Mouse (Mus musculus) lung, embryonic 14.5 days (tissue): Measurements from ENCODE around the gene Rims1. TPM values are rescaled to one million over a fixed set of nuclear protein-coding genes. Genes with fewer than 3 reads are reported as not detected.

Experiments used
- ATAC-seq: fragments of 200-750 bp; cut with Nextera tagmentation; 2 replicates; pipeline ENCODE4 v1.8.0; 2017; ENCODE audit warnings: mild to moderate bottlenecking, moderate TSS enrichment, moderate library complexity; ENCODE audit not compliant: insufficient read depth
- DNase-seq: peaks from one replicate; pipeline ENCODE4 v3.0.0-alpha.2; 2015
- H3K27ac ChIP-seq: fragments of 300-500 bp; sonication (generic); 2 replicates; pipeline ENCODE4 v1.5.1; 2014; ENCODE audit warnings: low read depth, mild to moderate bottlenecking, moderate library complexity
- H3K27me3 ChIP-seq: fragments of 300-500 bp; sonication (generic); 2 replicates; pipeline ENCODE4 v1.6.1; 2014; ENCODE audit warnings: low read length, control low read depth; ENCODE audit not compliant: insufficient read depth
- H3K36me3 ChIP-seq: fragments of 300-500 bp; sonication (generic); 2 replicates; pipeline ENCODE4 v1.6.1; 2014; ENCODE audit warnings: control low read depth; ENCODE audit not compliant: insufficient read depth
- H3K4me1 ChIP-seq: fragments of 300-500 bp; sonication (generic); 2 replicates; pipeline ENCODE4 v1.6.1; 2014; ENCODE audit warnings: antibody characterized with exemption, control low read depth; ENCODE audit not compliant: insufficient read depth
- H3K4me2 ChIP-seq: fragments of 300-500 bp; sonication (generic); 2 replicates; pipeline ENCODE4 v1.6.1; 2014; ENCODE audit warnings: mild to moderate bottlenecking
- H3K4me3 ChIP-seq: fragments of 300-500 bp; sonication (generic); 2 replicates; pipeline ENCODE4 v1.5.1; 2014; ENCODE audit warnings: low read depth, low read length
- H3K9ac ChIP-seq: fragments of 300-500 bp; sonication (generic); 2 replicates; pipeline ENCODE4 v1.6.1; 2014
- H3K9me3 ChIP-seq: fragments of 300-500 bp; sonication (generic); 2 replicates; pipeline ENCODE4 v1.6.1; 2016; ENCODE audit warnings: low read depth, low read length, control low read depth
- CTCF ChIP-seq: IDR thresholded peaks from 2 replicates; pipeline ENCODE4 v1.5.1; 2016; ENCODE audit warnings: antibody characterized with exemption, low read depth
- WGBS: fragments of 180-500 bp; shearing (Covaris S2); extraction: QIAGEN DNeasy Blood & Tissue Kit; methylation state at CpG from one replicate; pipeline ENCODE4 v1.1.7; 2014; 5-methylcytosine and 5-hydroxymethylcytosine counted together
- polyA plus RNA-seq: library from polyadenylated mRNA; unstranded; fragments of >200 nt; fragmentation: Nextera tagmentation; extraction: Ambion mirVana; gene quantifications from 2 replicates; pipeline ENCODE4 v1.2.1, GENCODE M21; 2014

The Rims1 gene
- polyA plus RNA-seq, 1 experiment from 2014 or later = 3.3 TPM

DNA sequence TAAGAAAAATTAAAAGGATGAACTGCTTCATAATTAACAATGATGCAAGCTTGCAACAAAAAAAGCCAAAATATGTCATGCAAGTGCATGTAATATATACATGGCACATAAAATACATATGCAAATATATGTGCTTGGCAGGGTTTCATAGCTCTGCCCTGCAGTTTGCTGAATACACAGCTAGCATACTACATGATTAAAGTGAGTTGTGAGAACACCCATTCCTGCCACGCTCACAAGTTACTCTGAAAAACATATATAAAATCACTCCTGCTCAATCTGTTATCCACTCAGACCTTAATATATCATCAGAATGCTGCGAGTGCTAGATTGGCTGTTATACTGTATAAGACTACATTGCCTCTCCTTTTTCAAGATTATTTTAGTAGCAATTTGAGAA, 329.6 kb downstream of the Rims1 start:
- Histone ChIP-seq H3K36me3 (no peaks in the 10 kb centered on the region), H3K9me3 (no peaks in the 10 kb centered on the region), H3K27ac (no peak overlapping the region), H3K4me3 (no peak overlapping the region), H3K27me3 (no peaks in the 10 kb centered on the region), H3K4me2 (no peak overlapping the region), H3K4me1 (no peaks in the 10 kb centered on the region), H3K9ac (no peak overlapping the region)
- no peak for ATAC-seq
- 76% methylated on average over 2 of the region's 2 CpGs for WGBS
- TF ChIP-seq CTCF = no peak
- no peak for DNase-seq

DNA sequence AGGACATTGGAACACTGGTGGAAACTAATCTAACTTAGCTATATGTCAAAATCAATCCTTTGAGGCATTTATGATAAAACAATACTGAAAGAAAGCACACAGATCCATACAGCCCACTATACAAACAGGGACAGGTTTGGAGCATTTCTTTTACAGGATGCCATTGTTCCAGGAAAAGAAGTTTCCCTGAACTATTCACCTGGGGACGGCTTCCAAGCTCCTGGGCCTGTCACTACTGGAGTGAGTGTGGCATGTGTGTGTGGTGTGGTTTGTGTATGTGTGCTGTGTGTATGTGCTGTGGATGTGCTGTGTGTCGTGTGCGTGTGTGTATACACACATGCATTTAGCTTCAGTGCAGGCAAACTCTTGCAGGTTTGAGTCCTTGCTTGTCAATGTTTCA, 338.8 kb downstream of the Rims1 start:
- Histone ChIP-seq H3K9me3 (no peaks in the 10 kb centered on the region), H3K4me2 (no peak overlapping the region), H3K4me1 (no peaks in the 10 kb centered on the region), H3K27ac (no peak overlapping the region), H3K36me3 (no peaks in the 10 kb centered on the region), H3K27me3 (no peaks in the 10 kb centered on the region), H3K9ac (no peak overlapping the region), H3K4me3 (no peak overlapping the region)
- DNase-seq = no peak
- WGBS = 77% methylated on average over 3 of the region's 3 CpGs
- no peak for TF ChIP-seq CTCF
- no peak for ATAC-seq

DNA sequence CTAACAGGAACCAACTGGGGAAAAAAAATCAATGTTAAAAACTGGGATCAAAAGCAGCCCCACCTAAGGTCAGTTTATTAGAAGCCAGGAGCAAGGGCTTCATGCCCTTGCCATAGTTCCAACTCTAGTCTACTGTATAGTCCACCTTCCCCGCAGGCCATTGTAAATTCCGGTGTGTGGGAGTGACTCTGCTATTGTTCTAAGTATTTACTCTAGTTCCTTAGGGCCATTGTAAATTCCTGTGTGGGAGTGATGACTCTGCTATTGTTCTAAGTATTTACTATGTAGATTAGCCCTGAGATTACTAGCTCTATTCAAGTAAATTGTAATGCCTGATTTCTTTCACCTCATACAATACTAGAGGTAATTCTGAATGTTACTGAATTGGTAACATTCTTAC, 339.2 kb downstream of the Rims1 start:
- H3K4me3 ChIP-seq = no peak overlapping the region
- no peaks in the 10 kb centered on the region for H3K36me3 ChIP-seq
- no peak for DNase-seq
- no peaks in the 10 kb centered on the region for H3K4me1 ChIP-seq
- no peak for TF ChIP-seq CTCF
- H3K27ac ChIP-seq = no peak overlapping the region
- H3K9ac ChIP-seq = no peak overlapping the region
- no peak for ATAC-seq
- H3K9me3 ChIP-seq = no peaks in the 10 kb centered on the region
- no peak overlapping the region for H3K4me2 ChIP-seq
- 60% methylated on average over 2 of the region's 2 CpGs for WGBS
- H3K27me3 ChIP-seq = no peaks in the 10 kb centered on the region

DNA sequence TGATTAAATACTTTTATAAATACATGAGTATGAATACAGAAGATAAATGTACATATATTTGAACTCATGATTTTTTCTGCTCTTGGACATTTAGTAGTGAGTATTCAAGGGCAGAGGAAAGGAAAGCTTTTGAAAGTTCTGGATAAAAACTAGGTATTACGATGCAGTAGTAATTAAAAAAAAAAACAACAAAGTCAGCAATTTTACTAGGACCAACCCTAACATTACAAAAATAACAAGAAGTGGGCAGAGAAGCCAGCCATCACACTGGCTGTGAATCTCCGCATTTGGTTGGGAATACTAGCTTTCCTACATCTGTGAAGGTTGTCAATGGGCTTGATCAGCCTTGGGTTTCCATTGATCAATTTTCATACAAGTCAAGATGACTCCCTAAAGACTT, 381.8 kb downstream of the Rims1 start:
- Histone ChIP-seq H3K9ac (no peak overlapping the region), H3K4me2 (no peak overlapping the region), H3K4me3 (no peak overlapping the region), H3K9me3 (no peaks in the 10 kb centered on the region), H3K27me3 (no peaks in the 10 kb centered on the region), H3K27ac (no peak overlapping the region), H3K36me3 (no peaks in the 10 kb centered on the region), H3K4me1 (no peaks in the 10 kb centered on the region)
- ATAC-seq (no peak), DNase-seq (no peak)
- WGBS = 94% methylated on average over 2 of the region's 2 CpGs
- TF ChIP-seq CTCF = no peak

DNA sequence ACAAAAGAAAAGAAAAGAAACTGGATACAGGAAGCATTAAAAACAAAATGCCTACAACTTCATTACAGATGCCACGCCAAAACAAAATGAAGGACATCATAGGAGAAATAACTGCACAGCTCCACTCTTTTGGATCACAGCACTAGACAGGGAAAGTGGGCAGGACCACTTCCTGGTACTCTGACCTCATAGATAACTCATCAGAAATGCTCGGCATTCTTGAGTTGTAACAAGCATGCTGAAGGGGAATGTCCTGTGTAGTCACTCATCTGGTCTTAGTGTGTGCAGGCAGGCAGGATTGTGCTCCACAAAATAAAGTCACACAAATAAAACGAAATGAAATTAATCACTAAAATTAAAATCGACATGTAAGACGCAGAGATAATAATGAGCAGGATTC, 383.7 kb downstream of the Rims1 start:
- Histone ChIP-seq H3K27me3 (no peaks in the 10 kb centered on the region), H3K4me2 (no peak overlapping the region), H3K9me3 (no peaks in the 10 kb centered on the region), H3K27ac (no peak overlapping the region), H3K9ac (no peak overlapping the region), H3K36me3 (no peaks in the 10 kb centered on the region), H3K4me3 (no peak overlapping the region), H3K4me1 (no peaks in the 10 kb centered on the region)
- ATAC-seq (peak; percentile 71; the same call in 1 of the 2 replicates), DNase-seq (peak; percentile 4)
- WGBS = 66% methylated on average over 5 of the region's 5 CpGs
- no peak for TF ChIP-seq CTCF

DNA sequence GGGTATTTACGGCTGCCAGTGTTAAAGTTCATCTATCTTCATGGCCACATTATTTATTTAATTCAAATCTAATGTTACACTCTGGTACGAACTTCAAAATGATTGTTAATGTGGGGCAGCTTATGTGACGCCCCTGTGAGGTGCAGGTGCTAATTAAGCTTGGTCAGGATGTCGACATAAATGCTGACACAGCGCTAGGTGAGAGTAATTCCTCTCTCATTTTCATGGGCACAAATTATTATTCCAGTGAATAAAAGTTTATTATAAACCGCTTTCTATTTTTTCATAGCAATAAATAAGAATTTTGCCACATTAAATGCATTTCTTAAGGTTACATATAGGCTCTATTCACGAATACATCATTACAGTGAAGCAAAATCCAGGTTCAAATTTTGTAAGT, 395.6 kb downstream of the Rims1 start:
- Histone ChIP-seq H3K4me2 (no peak overlapping the region), H3K36me3 (no peaks in the 10 kb centered on the region), H3K4me1 (no peaks in the 10 kb centered on the region), H3K27ac (no peak overlapping the region), H3K4me3 (no peak overlapping the region), H3K27me3 (no peaks in the 10 kb centered on the region), H3K9ac (no peak overlapping the region), H3K9me3 (no peaks in the 10 kb centered on the region)
- DNase-seq (no peak), ATAC-seq (no peak)
- 79% methylated on average over 7 of the region's 7 CpGs for WGBS
- no peak for TF ChIP-seq CTCF

DNA sequence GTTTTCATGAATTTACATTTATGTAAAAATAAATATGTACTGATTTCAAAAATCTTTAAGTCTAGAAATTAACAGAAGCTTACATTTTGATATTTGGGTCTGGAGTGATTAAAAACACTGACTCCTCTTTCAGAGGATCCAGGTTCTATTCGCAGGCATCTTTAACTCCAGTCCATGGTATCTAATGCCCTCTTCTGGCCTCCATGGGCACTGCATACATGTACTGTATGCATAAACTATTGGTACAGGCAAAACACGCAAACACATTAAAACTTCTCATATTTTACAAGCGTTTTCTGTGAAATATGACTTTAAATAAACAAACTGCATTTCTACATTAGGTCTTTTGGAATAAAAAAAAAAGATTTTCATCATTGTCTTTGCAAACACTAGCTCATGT, 419.4 kb downstream of the Rims1 start:
- Histone ChIP-seq H3K9me3 (no peaks in the 10 kb centered on the region), H3K4me3 (no peak overlapping the region), H3K4me2 (no peak overlapping the region), H3K36me3 (no peaks in the 10 kb centered on the region), H3K27me3 (no peaks in the 10 kb centered on the region), H3K9ac (no peak overlapping the region), H3K27ac (no peak overlapping the region), H3K4me1 (no peaks in the 10 kb centered on the region)
- ATAC-seq = no peak
- TF ChIP-seq CTCF = peak; percentile 55
- WGBS = 73% methylated on average over 3 of the region's 3 CpGs
- peak; percentile 41 for DNase-seq

DNA sequence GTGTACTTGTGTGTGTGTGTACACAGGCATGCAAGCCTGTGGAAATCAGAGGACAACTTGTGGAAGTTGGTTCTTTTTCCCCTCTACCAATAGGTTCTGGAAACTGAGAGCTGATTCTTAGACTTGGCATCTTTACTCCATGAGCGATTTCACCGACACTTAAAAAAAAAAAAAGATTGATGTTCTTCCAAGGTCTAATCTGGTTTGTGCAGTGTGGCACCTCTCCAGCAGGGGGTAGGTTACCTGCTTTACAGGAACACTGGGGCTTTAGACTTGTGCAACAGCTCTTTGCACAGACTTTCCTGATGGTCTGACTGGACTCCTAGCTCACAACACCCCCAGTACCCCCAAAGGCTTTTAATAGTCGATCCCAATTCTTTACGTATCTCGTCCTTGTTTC, 428.1 kb downstream of the Rims1 start:
- DNase-seq (no peak), ATAC-seq (no peak)
- H3K36me3 ChIP-seq = no peaks in the 10 kb centered on the region
- H3K27ac ChIP-seq = no peak overlapping the region
- H3K4me2 ChIP-seq = no peak overlapping the region
- 69% methylated on average over 5 of the region's 5 CpGs for WGBS
- no peaks in the 10 kb centered on the region for H3K27me3 ChIP-seq
- TF ChIP-seq CTCF = 0 out of 2 replicates have a peak, but pooled peaks have one; percentile 11
- H3K9ac ChIP-seq = no peak overlapping the region
- H3K4me3 ChIP-seq = no peak overlapping the region
- no peaks in the 10 kb centered on the region for H3K9me3 ChIP-seq
- no peaks in the 10 kb centered on the region for H3K4me1 ChIP-seq
